Comparison of ENCODE assay signal across 9 mouse cellular contexts in genomic region chr6:121337770-121338518, GRCm38 (mm10). TPM values are rescaled to one million over a fixed set of nuclear protein-coding genes. Genes with fewer than 3 reads are reported as not detected.
DNase-seq lines count a peak whose midpoint lies in the region; ATAC-seq and TF ChIP-seq lines count a peak whose summit lies in the region.
"Had no signal": no experiment of that assay in that cellular context is flagged by ENCODE, and none has a peak within 500 bp of the region (broad histone marks: within the 10 kb centered on the region; RNA-seq: fewer than 3 reads in every experiment).

No protein-coding gene starts in this region.

- peak; percentile 38 to 49 for DNase-seq in CD8-positive naive resting alpha-beta T cell, adult 2 months (ENCODE audit: low read depth in 2 of 2, low spot score in 2 of 2)
- DNase-seq in brain, embryonic 14.5 days (ENCODE audit: low read depth), result peak; percentile 92
- peak; percentile 63 for DNase-seq in fibroblast of lung, adult 2 months (ENCODE audit: low read depth)
- DNase-seq in kidney, postnatal 0 days (ENCODE audit: low spot score), result peak; percentile 93
- DNase-seq in liver, adult 2 months (ENCODE audit: extremely low read depth, low read depth, low spot score), result peak; percentile 66
- peak; percentile 78 for DNase-seq in naive thymus-derived CD4-positive, alpha-beta T cell, adult 2 months (ENCODE audit: low read depth)
- DNase-seq in spleen, postnatal 4 days (ENCODE audit: low spot score in 2 of 2), result peak; percentile 82 to 90

- peaks cover 8% of the 10 kb centered on the region for H3K27me3 ChIP-seq in heart, embryonic 12.5 days (replicated peaks)
- H3K27me3 ChIP-seq in kidney, postnatal 0 days (ENCODE audit: insufficient read depth, low read length), result no peaks in the 10 kb centered on the region
- no peaks in the 10 kb centered on the region for H3K27me3 ChIP-seq in liver, adult 2 months (ENCODE audit: control insufficient read depth, insufficient read depth, low read length)

- peaks cover 6% of the 10 kb centered on the region; the same call in 1 of the 2 replicates for H3K4me1 ChIP-seq in heart, embryonic 12.5 days (replicated peaks)
- no peaks in the 10 kb centered on the region for H3K4me1 ChIP-seq in kidney, postnatal 0 days (replicated peaks; ENCODE audit: insufficient read depth, low read length)
- peaks cover 15% of the 10 kb centered on the region for H3K4me1 ChIP-seq in liver, adult 2 months (ENCODE audit: control insufficient read depth, insufficient read depth, low read length)

- no peak overlapping the region for H3K4me3 ChIP-seq in heart, embryonic 12.5 days
- H3K4me3 ChIP-seq in kidney, postnatal 0 days (replicated peaks; ENCODE audit: low read depth, low read length), result no peak overlapping the region
- no peak overlapping the region for H3K4me3 ChIP-seq in liver, adult 2 months (ENCODE audit: insufficient read depth, low read depth, low read length)

- H3K9ac ChIP-seq in heart, embryonic 12.5 days, result no peak overlapping the region
- no peak overlapping the region for H3K9ac ChIP-seq in kidney, postnatal 0 days (ENCODE audit: low read depth, low read length)
- H3K9ac ChIP-seq in liver, adult 2 months (ENCODE audit: low read depth, low read length), result no peak overlapping the region

- peak; percentile 30; the same call in 1 of the 2 replicates for ATAC-seq in heart, embryonic 12.5 days (ENCODE audit: insufficient number of reproducible peaks, low FRiP score)
- peak; percentile 75 for ATAC-seq in kidney, postnatal 0 days (replicated peaks; ENCODE audit: low FRiP score, low read depth)

- no peaks in the 10 kb centered on the region for H3K36me3 ChIP-seq in heart, embryonic 12.5 days
- no peaks in the 10 kb centered on the region for H3K36me3 ChIP-seq in kidney, postnatal 0 days (ENCODE audit: insufficient read depth, low read length)
- peaks cover 23% of the 10 kb centered on the region for H3K36me3 ChIP-seq in liver, adult 2 months (ENCODE audit: control insufficient read depth, insufficient read depth, low read length)

- H3K79me2 ChIP-seq in liver, adult 2 months (ENCODE audit: control insufficient read depth, insufficient read depth, low read length), result no peaks in the 10 kb centered on the region

- no peaks in the 10 kb centered on the region for H3K9me3 ChIP-seq in heart, embryonic 12.5 days (replicated peaks)
- H3K9me3 ChIP-seq in kidney, postnatal 0 days (replicated peaks; ENCODE audit: low read length), result no peaks in the 10 kb centered on the region

- TF ChIP-seq CTCF in brain, embryonic 14.5 days (IDR thresholded peaks at IDR 0.05; ENCODE audit: borderline replicate concordance, extremely low read depth, insufficient read depth, insufficient read length), result peak; percentile 87
- peak; percentile 98 for TF ChIP-seq CTCF in kidney, postnatal 0 days (IDR thresholded peaks at IDR 0.05; ENCODE audit: low read depth)
- peak; percentile 69 for TF ChIP-seq CTCF in liver, adult 2 months (IDR thresholded peaks at IDR 0.05; ENCODE audit: low read depth, low read length)

- 23% methylated on average over 3 of the region's 3 CpGs for WGBS in heart, embryonic 12.5 days
- WGBS in kidney, postnatal 0 days, result 34% methylated on average over 3 of the region's 3 CpGs
- WGBS in liver, adult 2 months, result 52% methylated on average over 3 of the region's 3 CpGs

- TF ChIP-seq POLR2A in brain, embryonic 14.5 days (IDR thresholded peaks at IDR 0.05; ENCODE audit: borderline replicate concordance, extremely low read depth, insufficient read depth, insufficient read length, poor library complexity, severe bottlenecking), result no peak
- TF ChIP-seq POLR2A in liver, adult 2 months (IDR thresholded peaks at IDR 0.05; ENCODE audit: extremely low read depth, insufficient read depth, low read length), result no peak

- no peak overlapping the region for H3K4me2 ChIP-seq in heart, embryonic 12.5 days
- no peak overlapping the region for H3K4me2 ChIP-seq in kidney, postnatal 0 days (ENCODE audit: low read length)

- H3K27ac ChIP-seq in heart, embryonic 12.5 days (ENCODE audit: poor library complexity, severe bottlenecking), result no peak overlapping the region
- no peak overlapping the region for H3K27ac ChIP-seq in kidney, postnatal 0 days
- 0 out of 2 replicates have a peak overlapping the region, but pooled peaks have one; percentile 13 for H3K27ac ChIP-seq in liver, adult 2 months (replicated peaks; ENCODE audit: insufficient read depth, low read depth, low read length)

RNA-seq across cellular contexts. Expression of gene Slc6a12, which starts 4.9 kb away (rescaled TPM):
- polyA plus RNA-seq in brain, embryonic 14.5 days (2012; rRNA removed), result 1.1 and 1.5 TPM in 2 replicates
- not detected in 2 replicates for polyA plus RNA-seq in heart, embryonic 12.5 days (2016; fragmentation: Nextera tagmentation; extraction: Ambion mirVana)
- 4.1 and 5.5 TPM in 2 replicates for polyA plus RNA-seq in kidney, postnatal 0 days (2015; fragmentation: Nextera tagmentation; extraction: Ambion mirVana)
- 80.5 and 86.8 TPM in 2 replicates for total RNA-seq in liver, adult 2 months (2014; rRNA removed)
- polyA plus RNA-seq in liver, adult 2 months (2012; rRNA removed), result 150 and 172 TPM in 2 replicates
- polyA plus RNA-seq: erythroblast, embryonic 14.5 days had no signal

RNA-seq across cellular contexts. Expression of gene Slc6a13, which starts 37.9 kb away (rescaled TPM):
- 18.4 and 25.4 TPM in 2 replicates for polyA plus RNA-seq in brain, embryonic 14.5 days (2012; rRNA removed)
- 6.9 and 8.7 TPM in 2 replicates for polyA plus RNA-seq in heart, embryonic 12.5 days (2016; fragmentation: Nextera tagmentation; extraction: Ambion mirVana)
- 43.8 and 47.6 TPM in 2 replicates for polyA plus RNA-seq in kidney, postnatal 0 days (2015; fragmentation: Nextera tagmentation; extraction: Ambion mirVana)
- total RNA-seq in liver, adult 2 months (2014; rRNA removed), result 159 and 178 TPM in 2 replicates
- polyA plus RNA-seq in liver, adult 2 months (2012; rRNA removed), result 264 and 272 TPM in 2 replicates

Comparison
In these comparisons a context has a peak if more than half of its experiments do, and no peak if none do; other contexts are left out.
1. RNA of gene Slc6a12, which starts 4.9 kb away (polyA plus RNA-seq): 150 to 172 TPM in liver, adult 2 months; 4.1 to 5.5 TPM in kidney, postnatal 0 days, 1.1 to 1.5 TPM in brain, embryonic 14.5 days and not detected in heart, embryonic 12.5 days; every median in the first group is over 10 times any median in the second.
2. Peak in every context shown above with its lines, with median percentiles within 50 percentile points of each other: DNase-seq and CTCF ChIP-seq.